Mouse (Mus musculus) C2C12 (cell line): Measurements from ENCODE around the gene Hipk2.

Experiments used
- CEBPB ChIP-seq: IDR thresholded peaks from one replicate; pipeline ENCODE4 v1.6.1; 2011; ENCODE audit warnings: low read depth, mild to moderate bottlenecking, control low read depth, moderate library complexity
- CTCF ChIP-seq: IDR thresholded peaks from one replicate; pipeline ENCODE4 v1.5.1; 2011; ENCODE audit not compliant: control insufficient read depth, insufficient read depth, insufficient read length
- MAX ChIP-seq: IDR thresholded peaks from one replicate; pipeline ENCODE4 v1.6.1; 2011; ENCODE audit warnings: mild to moderate bottlenecking, control low read depth
- MYOD1 ChIP-seq: IDR thresholded peaks from one replicate; pipeline ENCODE4 v1.6.1; 2011; ENCODE audit warnings: low read depth; ENCODE audit not compliant: control insufficient read depth, insufficient read length
- MYOG ChIP-seq: IDR thresholded peaks from one replicate; pipeline ENCODE4 v1.6.1; 2011; ENCODE audit not compliant: control insufficient read depth, insufficient read length; ENCODE audit errors: extremely low read depth
- USF1 ChIP-seq: IDR thresholded peaks from one replicate; pipeline ENCODE4 v1.6.1; 2011; ENCODE audit warnings: low read depth, mild to moderate bottlenecking, control low read depth, moderate library complexity

DNA sequence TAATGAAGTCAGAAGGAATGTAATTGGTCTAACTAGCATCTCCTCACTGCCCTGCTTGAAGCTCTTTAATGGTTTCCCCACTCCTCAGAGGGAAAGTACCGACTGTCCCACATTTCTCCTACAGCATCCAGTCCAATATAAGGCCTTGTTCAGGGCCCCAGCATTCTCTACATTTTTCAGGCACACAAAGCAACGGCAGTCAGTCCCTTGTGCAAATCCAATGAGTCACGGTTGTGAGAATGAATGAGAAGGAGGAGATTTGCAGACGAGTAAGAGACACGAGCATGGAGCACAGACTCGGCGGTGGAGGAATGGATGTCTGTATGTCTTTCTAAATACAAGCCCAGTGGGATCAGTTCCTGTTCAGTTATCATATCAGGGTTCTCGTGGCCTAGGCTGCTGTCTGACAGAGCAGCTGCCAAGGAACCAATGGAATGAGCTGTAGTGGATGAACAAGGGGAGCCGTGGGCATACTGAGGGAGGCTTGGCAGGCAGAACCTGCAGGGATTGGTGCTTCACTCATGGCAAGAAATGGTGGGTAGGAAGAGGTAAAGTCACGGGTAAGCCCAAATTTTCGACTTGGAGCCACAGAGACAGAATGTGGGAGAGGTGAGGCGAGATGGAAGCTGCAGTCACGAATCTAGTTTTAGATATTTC is 37.5 kb upstream of the Hipk2 start:
- TF ChIP-seq CTCF (no peak), MYOG (no peak), CEBPB (no peak), MAX (no peak), USF1 (no peak), MYOD1 (no peak)
